Mouse (Mus musculus) thymus, postnatal 14 days (tissue): ENCODE results near the gene Atg7.
"Not testable (repeated sequence)": the region's sequence is repeated elsewhere in the genome, so short reads cannot be mapped to it uniquely, and the experiment has no call there.

Experiments
- DNase-seq: peaks from one replicate; pipeline ENCODE4 v3.0.0; 2021

The Atg7 gene

DNA sequence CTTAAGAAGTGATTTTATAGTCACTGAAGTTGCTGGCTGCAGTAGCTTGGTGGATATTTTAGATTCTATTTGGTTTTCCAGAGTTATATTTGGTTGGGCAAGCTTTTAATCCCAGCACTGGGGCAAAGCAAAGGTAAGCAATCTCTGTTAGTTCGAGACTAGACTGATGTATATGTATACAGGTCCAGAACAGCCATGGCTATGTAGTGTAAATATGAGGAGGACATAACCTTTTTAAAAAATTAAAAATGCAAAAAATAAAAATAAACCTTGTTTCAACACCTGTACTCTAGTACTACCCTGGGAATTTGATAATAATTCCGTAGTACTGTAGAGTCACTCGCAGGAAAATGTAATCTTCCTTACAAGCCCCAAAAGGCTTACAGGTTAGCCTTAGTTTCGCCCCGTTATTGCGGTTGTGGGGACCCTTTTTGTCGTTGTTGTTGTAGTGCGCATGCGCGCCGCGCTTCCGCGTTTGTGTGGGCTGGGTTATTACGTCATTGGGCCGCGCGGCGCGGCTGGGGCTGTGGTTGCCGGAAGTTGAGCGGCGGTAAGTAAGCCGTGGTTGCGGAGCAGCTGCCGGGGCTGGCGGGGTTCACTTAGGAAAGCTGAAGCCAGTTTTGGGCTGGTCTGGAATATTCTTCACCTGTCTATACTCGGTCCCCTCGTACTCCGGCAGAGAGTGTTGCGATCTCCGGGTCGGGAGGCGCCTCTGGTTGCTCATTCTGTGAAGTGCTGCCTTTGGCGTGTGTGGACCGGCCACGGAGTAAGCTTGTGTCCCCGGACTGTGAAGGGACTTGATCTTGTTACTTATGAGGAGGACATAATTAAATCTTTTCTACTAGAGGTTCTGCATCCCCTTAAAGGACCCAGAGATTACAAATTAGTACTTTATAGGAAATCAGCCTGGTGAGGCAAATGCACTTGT is at the start of gene Atg7:
Gene Atg7, plus strand, starts transcription at position 497 of the 928 bp plus-strand sequence.
- DNase-seq: peak; percentile 95

- peak; percentile 38 for DNase-seq
These were observed 28.8 kb upstream of the Atg7 start for GRCm38 (mm10) chr6:114614076-114614475.

DNA sequence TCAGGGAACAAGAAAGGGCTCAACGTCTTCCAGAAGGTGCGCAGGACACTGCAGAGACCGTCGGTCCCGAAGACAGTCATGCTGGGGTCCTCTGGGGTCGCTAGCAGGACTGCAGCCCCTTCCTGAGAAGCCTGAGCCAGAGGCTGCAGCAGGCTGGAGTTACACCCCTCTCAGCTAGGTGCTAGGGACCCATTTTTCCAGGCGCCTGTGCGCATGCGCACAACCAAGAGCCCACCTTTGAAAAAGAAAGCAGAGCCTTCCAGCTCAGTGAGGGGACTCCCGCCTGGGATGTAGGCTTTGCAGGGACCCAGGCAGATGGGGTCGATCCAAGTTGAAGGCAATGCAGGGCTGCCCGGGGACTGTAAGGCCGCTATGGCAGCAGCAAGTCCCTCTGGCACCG is 9.0 kb upstream of the Atg7 start:
- not testable (repeated sequence) for DNase-seq

- no peak for DNase-seq
These were observed 819 bp downstream of the Atg7 start for GRCm38 (mm10) chr6:114643716-114644115.

DNA sequence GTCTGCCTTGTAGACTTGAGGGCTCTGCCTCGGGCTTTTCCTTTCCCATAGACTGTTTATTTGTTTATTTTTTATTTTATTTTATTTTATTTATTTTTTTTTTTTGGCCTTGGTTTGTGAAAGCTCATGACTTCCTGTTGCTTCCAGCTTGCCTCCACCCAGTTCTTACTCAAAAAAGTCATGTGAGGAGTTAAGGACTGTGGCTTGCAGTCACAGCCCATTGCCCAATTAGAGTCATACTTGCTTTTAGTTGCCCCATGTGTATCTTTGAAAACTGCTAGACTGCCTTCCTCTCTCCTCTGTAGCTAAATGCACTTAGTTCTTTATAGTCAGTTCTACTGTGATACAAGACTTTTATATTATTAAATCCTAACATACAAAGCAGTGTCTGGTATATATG is 1.6 kb downstream of the Atg7 start:
- DNase-seq: no peak

DNA sequence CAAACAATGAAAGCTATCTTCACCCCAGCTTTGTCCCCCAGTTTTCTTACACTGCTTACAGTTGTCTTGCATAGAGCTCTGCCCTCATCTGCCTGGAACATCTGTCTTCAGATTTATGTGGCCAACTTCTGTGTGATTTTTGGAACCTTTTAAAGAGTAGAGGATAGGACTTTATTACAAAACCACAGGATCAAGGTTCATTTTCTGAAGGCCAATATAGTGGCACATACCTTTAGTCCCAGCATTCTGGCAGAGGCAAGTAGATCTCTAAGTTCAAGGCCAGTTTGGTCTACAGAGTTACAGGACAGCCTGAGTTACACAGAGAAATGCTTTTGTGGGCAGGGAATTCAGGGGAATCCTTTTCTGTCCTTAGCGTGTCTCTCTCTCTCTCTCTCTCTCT is 3.3 kb downstream of the Atg7 start:
- no peak for DNase-seq

- no peak for DNase-seq
These were observed 4.1 kb downstream of the Atg7 start for GRCm38 (mm10) chr6:114647011-114647410.

DNA sequence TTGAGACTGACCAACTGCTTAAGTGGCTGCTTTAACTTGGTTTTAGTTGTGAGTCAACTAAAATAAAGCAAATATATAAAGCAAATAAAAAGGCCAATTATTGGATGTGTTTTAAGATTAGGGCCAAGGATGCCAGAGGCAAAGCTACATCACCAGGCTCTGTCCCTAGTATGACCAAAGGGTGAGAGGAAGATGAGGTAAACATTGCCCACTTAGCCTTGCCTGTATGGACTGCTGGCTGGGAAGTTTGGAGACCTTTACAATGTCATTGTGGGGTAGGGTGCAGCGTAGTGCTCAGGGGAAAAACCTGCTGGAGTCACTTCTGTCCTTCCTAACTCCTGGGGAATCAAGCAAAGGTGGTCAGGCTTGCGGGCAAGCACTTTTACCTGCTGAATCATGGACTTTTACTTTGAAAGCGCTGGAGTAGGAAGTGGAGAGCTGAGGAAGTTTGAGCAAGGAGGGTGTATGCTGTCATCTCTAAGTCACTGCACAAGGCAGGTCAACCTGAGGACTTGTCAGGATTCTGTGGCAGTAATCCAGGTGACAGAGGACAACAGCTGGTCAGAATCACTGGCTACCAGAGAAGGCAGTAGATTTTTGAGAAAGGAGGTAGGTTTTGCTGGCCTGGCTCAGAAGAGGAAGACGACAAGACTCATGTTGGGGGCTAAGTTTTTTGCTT is 5.6 kb downstream of the Atg7 start:
- no peak for DNase-seq

- DNase-seq: no peak
These were observed 9.3 kb downstream of the Atg7 start for GRCm38 (mm10) chr6:114652209-114652608.

- peak; percentile 11 for DNase-seq
These were observed 14.1 kb downstream of the Atg7 start for GRCm38 (mm10) chr6:114656826-114657600.

DNA sequence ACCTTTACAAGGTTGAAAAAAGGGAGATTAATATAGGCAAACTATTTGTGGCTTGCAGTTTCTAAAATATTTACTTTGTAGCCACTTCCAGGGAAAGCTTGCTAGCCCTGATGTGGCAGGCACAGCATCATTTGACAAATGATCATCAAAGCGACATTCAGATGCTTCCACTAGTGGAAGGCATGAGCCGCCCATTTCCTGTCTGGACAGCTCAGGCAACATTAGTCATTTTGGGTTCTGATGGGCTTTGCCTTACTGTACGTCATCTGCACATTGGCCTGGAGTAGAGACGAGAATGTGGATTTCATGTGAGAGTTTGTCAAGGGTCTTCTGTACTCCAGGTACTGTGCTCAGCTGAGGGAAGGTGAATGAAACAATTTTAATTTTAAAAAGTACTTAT is 14.9 kb downstream of the Atg7 start:
- DNase-seq: no peak

DNA sequence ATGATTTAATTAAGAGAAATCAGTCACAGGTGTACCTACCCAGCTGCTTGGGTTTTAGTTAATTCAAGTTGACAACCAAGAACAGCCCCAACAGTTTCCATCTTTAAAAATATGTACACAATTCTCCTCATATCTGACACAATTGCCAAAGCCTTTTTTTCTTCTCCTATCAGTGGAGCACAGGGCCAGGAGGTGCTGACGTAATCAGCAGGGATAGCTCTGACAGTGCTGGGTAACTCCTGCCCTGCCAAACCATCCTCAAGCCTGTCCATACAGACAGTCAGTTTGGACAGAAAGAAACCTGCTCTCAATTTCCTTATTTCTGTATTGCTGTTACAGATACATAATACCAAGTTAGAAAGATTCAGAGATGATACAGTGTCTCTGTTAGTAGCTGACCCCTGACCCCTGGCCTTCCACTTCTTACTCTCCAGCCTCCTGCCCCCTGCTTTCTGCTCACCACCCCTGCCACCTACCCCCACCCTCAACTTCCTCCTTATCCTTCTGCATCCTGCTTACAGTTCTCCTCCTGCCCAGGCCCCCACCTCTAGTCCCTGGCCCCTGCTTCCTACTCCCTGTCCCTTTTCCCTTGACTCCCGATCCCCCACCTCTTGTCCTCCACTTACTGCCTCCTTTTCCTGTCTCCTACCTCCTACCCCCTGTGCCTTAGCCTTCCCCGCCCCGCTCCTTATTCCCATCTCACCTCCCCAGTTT is 16.5 kb downstream of the Atg7 start:
- no peak for DNase-seq

- DNase-seq: peak; percentile 7
These were observed 17.3 kb downstream of the Atg7 start for GRCm38 (mm10) chr6:114659992-114660800.

DNA sequence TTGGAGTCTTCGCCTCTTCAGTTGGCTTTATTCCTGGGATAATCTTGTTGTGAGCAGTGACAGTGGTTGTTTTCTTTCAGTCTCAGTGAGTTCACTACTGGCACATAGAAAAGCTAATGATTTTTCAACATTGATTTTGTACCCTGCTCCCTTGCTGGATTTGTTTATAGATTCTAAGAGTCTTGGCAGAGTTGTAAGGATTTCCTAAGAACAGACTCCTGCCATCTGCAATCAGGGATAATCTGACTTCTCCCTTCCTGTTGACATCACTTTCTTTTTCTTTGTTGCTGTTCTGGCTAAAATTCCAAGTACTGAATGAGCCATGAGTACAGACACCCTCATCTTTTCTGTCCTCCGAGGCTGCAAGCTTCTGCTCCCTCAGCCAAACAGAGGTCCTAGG is 20.8 kb downstream of the Atg7 start:
- no peak for DNase-seq

DNA sequence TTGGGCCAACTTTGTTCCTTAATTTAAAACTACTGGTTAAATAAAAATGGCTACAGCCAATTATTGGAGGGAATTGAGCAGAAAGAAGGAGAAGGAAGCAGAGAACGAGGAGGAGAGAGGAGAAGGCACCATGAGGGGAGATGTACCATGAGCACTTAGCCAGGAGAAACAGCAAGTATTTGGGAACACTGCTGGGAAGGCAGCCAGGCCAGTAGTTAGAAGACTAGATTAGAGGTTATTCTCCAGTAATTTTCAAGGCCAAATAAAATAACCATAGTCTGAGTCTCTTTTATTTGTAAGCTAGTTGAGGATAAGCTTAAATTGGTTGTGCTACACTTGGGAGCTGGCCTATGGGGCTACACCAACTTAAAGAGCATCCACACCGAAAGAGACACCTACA is 21.8 kb downstream of the Atg7 start:
- no peak for DNase-seq

GRCm38 (mm10) chr6:114667518-114667917 is 24.6 kb downstream of the Atg7 start:
- DNase-seq: no peak

DNA sequence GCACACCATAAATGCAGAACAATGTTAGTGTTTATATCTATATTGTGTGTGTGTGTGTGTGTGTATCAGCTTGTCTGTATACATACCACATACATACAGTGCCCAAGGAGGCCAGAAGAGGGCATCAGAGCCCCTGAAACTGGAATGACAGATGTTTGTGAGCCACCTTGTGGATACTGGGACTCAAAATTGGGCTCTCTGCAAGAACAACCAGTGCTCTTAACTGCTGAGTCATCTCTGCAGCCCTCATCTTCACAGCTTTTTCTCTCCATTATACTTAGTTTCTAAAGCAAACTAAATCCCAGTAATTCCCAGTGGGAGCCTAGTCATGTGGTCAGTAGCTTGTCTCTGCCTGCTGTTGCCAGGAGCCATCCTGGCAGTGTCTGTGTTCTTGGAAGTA is 31.9 kb downstream of the Atg7 start:
- no peak for DNase-seq

- DNase-seq: no peak
These were observed 33.2 kb downstream of the Atg7 start for GRCm38 (mm10) chr6:114676091-114676490.

DNA sequence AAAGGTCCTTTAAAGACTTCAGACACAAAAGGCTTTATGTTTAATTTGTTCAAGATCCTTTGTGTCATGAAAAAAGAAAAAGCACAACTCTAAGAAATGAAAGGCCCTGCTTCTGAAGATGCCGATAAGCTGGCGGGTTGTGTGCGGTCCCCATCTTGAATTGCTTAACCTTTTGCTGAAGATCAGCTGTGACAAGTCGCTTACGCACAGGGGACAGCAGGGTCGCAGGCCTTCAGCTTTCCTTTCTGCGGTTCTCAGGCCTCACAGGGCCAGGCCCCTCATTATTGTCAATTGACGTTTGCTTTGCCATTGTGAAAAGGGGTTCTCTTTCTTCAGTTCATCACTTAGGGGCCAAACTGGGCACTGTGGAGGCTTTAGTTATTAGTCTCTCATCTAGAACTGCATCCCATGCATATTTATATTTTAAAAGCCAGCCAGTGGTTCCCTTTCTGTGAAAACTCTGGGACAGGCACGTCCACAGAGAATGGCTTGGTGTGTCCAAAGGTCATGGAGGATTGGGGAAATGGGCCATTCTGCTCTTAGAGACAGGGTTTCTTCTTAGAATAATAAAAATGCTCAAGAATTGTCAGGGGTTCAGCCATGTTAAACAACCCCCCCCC is 39.3 kb downstream of the Atg7 start:
- no peak for DNase-seq

DNA sequence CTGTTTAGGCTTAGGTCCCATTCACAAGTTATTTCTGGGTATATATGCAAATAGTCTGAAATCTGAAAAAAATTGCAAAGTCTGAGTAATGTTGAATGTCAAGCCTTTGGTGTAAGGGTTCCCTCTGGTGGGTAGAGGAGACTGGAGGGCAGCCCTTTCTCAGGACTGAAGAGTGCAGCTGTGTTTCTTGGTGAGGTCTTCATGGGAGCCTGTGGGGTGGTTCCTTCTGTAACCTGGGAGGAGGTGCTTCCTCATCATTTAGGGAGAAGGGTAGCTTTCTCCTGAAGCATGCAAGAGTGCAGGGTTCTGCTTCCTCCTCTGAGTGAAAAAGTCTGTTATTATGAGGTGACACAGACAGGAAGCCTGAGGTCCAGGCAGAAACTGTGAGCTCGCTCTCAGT is 40.8 kb downstream of the Atg7 start:
- no peak for DNase-seq

- DNase-seq: no peak
These were observed 41.5 kb downstream of the Atg7 start for GRCm38 (mm10) chr6:114684407-114684806.
